Mouse (Mus musculus): ENCODE data around the gene Dnajb13.

The Dnajb13 gene

GRCm38 (mm10) chr7:100514573-100514972 lies at the start of gene Dnajb13:
Dnajb13 (minus strand) TSS chr7:100514960.
- DNase-seq (ENCODE audit: low spot score) = no peak

DNA sequence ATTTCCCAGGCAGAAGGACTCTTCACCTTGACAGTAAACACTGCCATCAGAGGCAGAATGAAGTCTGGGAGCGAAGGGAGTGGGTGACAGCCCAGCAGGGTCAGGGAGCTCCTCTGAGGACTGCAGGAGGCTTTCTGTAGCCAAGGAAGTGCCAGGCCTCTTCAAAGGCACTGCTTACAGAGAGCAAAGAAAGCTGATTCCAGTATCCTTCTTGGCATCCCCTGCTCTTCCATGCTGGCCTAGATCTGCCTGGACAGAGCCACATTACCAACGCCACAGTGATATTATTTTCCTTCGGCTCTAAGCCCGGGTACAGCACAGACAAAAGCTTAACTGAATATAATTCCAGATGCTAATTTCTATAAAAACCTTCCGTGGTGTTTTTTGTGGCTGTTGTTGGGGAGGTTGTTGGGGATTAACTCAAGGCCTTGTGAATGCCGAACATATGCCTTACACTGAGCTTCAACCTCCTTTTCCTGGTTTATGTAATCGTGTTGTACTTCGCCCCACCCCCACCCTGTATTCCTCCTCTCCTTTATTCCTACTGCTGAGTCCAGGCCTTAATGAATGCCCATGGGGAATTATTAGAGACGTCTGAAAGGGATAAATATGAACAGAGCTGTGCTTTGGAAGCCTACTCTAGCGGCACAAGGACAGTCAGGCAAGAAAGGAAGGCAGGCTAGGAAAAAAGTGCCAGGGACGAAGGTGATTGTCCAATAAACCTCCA lies 47.3 kb upstream of the Dnajb13 start:
- DNase-seq (ENCODE audit: low spot score) = no peak

GRCm38 (mm10) chr7:100559331-100559730 lies 44.6 kb upstream of the Dnajb13 start:
- peak; percentile 54 for DNase-seq (ENCODE audit: low spot score)

DNA sequence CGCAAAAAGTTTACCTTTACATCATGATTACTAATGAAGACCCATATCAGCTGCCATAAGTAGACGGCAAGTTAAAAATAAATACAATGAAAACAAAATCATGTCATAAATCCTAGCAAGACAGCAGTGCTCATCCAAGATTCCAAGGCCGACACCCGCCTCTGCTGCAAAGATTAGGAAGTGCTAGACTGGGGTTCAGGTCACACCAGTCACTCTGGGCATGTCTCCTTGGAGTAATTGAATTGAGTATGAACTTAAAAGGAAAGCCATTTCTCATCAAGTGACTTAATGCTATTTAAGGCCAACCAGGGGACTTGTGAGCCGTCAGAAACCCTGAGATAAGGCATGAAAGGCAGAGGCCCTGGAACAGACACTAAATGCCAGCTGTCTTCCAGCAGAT lies 42.5 kb upstream of the Dnajb13 start:
- no peak for DNase-seq (ENCODE audit: low spot score)

- no peak for DNase-seq (ENCODE audit: low spot score)
These were observed 40.7 kb upstream of the Dnajb13 start for GRCm38 (mm10) chr7:100555431-100555951.

GRCm38 (mm10) chr7:100554939-100555338 lies 40.2 kb upstream of the Dnajb13 start:
- DNase-seq (ENCODE audit: low spot score) = no peak

GRCm38 (mm10) chr7:100550338-100551007 lies 35.7 kb upstream of the Dnajb13 start:
- DNase-seq (ENCODE audit: low spot score) = no peak

DNA sequence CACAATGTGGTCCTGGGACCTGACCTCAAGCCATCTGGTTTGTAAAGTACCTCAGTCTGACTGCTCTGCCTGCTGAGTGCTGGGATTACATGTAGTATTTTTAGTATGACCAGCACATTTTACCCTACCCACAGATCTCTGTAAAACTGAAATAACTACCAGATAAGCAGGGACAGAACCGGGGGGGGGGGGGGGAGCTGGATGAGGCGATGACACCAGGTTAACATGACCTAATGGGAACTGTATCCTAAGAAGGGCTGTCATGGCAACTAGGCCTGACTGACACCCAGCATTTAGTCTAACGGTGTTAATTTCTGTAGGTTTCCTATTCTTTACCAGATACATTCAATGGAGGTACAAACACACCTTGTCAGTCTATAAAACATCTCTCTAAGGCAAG lies 35.0 kb upstream of the Dnajb13 start:
- DNase-seq (ENCODE audit: low spot score) = no peak

DNA sequence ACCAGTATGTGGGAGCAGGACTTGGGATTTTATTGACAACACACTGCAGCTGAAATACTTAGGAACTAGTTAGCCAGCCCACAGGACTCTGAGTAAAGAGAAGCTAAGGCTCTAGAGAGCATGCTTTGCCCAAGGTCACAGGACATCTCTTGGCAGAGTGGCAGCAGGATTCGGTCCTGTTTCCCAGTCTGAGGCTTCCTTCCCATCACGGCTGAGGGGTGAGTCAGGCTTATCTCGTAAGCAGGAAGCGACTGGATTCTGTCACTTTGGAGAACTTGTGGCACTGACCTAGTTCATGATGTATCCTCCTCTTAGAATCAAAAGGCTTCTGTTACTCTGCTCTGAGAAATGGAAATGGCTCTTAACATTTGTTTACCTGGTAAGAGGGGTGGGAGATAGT lies 32.9 kb upstream of the Dnajb13 start:
- no peak for DNase-seq (ENCODE audit: low spot score)

- DNase-seq (ENCODE audit: low spot score) = no peak
These were observed 29.7 kb upstream of the Dnajb13 start for GRCm38 (mm10) chr7:100544437-100544836.

DNA sequence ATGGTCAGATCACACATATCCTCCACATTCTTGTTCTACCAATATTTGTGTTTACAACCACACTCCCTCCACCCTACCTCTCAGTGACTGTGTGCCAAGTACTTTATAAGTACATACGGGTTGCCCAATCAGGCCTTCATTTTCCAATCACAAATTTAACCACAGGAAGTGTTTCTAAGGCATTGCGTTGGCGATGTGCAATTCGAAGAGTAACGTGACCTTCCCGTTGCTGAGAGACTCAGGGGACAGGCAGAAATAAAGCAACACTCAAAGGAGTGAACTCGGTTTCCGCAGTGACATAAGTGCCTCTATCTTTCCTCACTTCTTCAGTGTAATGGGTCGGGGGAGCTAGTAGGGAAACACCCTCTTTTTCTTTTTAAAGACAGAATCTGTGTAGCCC lies 24.8 kb upstream of the Dnajb13 start:
- DNase-seq (ENCODE audit: low spot score) = no peak

GRCm38 (mm10) chr7:100537519-100537902 lies 22.8 kb upstream of the Dnajb13 start:
- no peak for DNase-seq (ENCODE audit: low spot score)

DNA sequence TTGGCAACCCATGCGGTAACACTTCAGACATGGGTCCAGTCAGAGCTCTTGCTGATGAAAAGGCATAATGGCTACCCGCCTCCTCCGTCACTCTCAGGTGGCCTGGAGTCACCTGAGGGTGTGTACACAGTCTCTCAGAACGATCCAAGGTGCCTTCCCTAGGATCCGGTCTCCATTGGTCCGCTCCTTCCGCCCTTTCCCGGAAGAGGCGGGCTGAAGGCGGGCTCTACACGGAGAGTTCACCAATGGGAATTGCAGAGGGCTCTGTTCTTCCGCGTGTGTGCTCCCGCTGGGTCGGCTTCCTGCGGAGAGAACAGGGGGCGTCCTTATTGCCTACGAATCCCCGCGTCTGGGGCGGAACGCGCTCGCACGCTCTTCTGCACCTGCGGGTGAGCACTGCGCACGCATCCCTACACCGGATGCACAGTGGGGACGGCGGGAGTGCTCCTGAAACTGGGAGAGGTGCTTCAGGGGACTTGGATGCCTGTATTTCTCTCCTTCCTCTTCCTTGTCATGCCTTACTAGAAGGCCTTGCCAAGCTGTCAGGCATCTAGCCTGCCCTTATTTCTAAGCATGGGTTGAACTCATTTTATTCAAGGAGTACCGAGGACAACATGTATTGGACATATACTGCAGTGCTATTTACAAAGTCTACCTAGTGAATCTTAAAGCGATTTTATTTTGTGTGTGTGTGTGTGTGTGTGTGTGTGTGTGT lies 22.2 kb upstream of the Dnajb13 start, which contains the start of gene Coa4:
Coa4 (plus strand) TSS at position 268 of the 715 bp plus-strand sequence.
- peak; percentile 92 for DNase-seq (ENCODE audit: low spot score)

GRCm38 (mm10) chr7:100535831-100536230 lies 21.1 kb upstream of the Dnajb13 start:
- DNase-seq (ENCODE audit: low spot score) = no peak

DNA sequence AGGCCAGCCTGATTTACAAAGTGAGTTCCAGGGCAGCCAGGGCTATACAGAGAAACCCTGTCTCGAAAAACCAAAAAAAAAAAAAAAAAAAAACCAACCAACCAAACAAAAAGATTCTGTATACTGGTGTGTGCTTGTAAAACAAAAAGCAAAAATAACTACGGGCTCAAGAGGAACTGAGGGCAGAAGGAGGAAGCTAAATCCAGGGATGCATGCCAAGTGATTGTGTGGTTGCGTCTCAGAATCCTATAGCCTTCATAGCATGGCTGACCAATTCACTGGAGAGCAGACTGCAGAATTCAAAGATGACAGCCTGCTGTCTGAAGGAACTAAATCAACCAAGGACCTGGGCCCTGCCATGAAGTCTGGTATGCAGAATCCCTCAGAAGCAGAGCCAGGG lies 19.5 kb upstream of the Dnajb13 start:
- no peak for DNase-seq (ENCODE audit: low spot score)

- DNase-seq (ENCODE audit: low spot score) = no peak
These were observed 18.7 kb upstream of the Dnajb13 start for GRCm38 (mm10) chr7:100533503-100533902.

DNA sequence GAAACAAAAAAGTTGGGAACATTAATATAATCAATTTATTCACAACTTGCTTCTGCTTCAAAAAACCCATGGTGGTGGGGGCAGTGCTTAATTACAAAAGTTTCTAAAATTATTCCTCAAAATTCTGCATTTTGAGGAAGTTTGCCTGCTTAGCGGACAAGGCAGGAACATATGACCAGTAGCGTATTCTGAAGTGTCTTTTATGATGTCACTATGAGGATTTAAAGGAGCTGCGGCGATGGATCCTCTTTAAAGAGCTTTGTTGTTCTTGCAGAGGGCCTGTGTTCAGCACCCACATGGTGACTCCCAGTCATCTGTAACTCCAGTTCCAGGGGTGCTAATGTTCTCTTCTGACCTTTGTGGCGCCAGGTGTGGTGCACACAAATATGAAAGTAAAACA lies 16.0 kb upstream of the Dnajb13 start:
- DNase-seq (ENCODE audit: low spot score) = no peak

DNA sequence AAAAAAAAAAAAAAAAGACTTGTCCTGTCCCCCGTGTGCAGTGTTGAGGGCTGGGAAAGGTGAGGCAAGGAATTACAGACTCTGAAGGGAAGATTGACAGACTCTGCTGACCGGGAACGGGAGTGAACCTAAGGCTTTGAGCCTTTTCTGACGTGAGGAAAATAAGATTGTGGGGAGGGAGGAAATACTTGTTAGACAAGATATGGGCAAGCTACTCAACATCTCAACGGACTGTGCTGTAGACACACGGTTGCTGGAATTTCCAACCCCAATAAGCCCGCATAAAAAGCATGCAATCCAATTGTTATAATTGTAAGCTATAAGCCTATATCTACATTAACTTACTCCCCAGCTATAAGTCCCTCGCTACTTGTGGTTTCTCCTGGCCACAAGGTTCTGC lies 9.9 kb upstream of the Dnajb13 start:
- no peak for DNase-seq (ENCODE audit: low spot score)

GRCm38 (mm10) chr7:100522222-100522621 lies 7.5 kb upstream of the Dnajb13 start:
- DNase-seq (ENCODE audit: low spot score) = no peak

DNA sequence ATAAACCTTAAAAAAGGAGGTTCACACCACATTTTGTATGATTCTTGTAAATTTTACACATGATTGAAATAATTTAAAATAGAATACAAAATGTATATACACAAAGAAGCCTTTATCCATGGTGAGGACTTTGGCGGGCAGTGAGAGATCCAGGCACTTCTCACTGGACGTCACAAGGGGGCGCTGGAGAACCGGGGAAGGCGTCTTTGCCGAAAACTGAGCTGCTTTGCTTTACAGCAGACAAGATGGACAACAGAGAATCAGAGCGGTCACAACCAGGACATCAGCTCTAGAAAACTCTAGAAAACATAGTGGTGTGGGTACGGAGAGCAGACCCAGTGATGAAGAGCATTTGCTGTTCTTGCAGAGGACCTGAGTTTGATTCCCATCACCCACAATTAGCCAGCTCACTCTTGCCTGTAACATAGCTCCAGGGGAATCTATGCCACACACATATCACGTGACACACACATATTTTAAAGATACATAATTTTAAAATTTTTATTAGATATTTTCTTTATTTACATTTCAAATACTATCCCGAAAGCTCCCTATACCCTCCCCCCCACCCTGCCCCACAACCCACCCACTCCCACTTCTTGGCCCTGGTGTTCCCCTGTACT lies 6.0 kb upstream of the Dnajb13 start:
- peak; percentile 81 for DNase-seq (ENCODE audit: low spot score)

DNA sequence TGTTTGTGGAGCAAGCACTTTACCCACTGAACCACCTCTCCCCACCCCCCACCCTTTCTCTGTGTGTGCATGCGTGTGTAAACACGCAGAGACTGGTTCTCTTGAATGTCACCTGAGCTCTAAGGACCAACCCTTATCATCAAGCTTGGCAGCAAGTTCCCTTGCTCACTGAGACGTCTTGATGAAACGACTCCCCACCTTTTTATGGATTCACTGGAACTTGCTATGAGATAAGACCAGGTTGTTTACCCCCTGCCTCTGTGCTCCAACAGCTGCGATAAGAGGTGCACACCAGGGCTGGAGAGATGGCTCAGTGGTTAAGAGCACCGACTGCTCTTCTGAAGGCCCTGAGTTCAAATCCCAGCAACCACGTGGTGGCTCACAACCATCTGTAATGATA lies 5.4 kb upstream of the Dnajb13 start:
- DNase-seq (ENCODE audit: low spot score) = no peak

DNA sequence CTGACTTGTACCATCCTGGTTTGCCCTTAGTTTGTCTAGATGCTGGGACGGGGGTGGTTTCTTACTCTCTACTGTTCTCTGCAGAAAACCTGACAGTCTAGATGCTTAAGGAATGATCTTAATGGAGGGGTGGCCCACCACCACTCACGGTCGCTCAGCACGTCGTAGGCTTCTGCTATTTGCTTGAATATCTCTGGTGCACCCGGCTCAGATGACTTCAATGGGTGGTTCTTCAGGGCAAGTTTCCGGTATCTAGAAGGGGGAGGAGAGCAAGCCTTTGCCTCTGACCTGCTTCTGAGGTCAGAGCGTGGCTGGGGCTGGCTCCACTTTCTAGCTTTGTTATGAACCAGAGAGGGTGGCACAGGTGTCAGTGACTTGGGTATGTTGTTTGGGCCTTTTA lies 3.2 kb downstream of the Dnajb13 start:
- no peak for DNase-seq (ENCODE audit: low spot score)

Measured in c-Kit-positive CD71-positive TER-119-positive erythroid progenitor cells, embryonic 14.5 days (primary cell).